Mouse (Mus musculus): ENCODE measurements around the gene Prkag1. TPM values are rescaled to one million over a fixed set of nuclear protein-coding genes. Genes with fewer than 3 reads are reported as not detected.

Prkag1 gene
- polyA plus RNA-seq, 1 experiment from 2014 or later, result 114 TPM

GRCm38 (mm10) chr15:98797835-98798492 is 33.4 kb downstream of the Prkag1 start:
- 8% methylated on average over 27 of the region's 28 CpGs for WGBS (ENCODE audit: insufficient replicate concordance)
- ATAC-seq, result no peak
- Histone ChIP-seq H3K27ac (no peak overlapping the region), H3K9me3 (replicated peaks) (no peaks in the 10 kb centered on the region), H3K4me3 (no peak overlapping the region), H3K36me3 (no peaks in the 10 kb centered on the region), H3K4me1 (peaks cover 5% of the 10 kb centered on the region; the same call in 1 of the 2 replicates), H3K4me2 (no peak overlapping the region), H3K9ac (no peak overlapping the region), H3K27me3 (replicated peaks) (peaks cover 100% of the 10 kb centered on the region)

- H3K9ac ChIP-seq, result no peak overlapping the region
- no peaks in the 10 kb centered on the region for H3K36me3 ChIP-seq
- peaks cover 100% of the 10 kb centered on the region for H3K27me3 ChIP-seq (replicated peaks)
- WGBS (ENCODE audit: insufficient replicate concordance), result 9% methylated on average over 13 of the region's 13 CpGs
- no peaks in the 10 kb centered on the region for H3K9me3 ChIP-seq (replicated peaks)
- peaks cover 9% of the 10 kb centered on the region; the same call in 1 of the 2 replicates for H3K4me1 ChIP-seq
- H3K27ac ChIP-seq, result no peak overlapping the region
- ATAC-seq, result no peak
- H3K4me2 ChIP-seq, result no peak overlapping the region
- no peak overlapping the region for H3K4me3 ChIP-seq
Observed at GRCm38 (mm10) chr15:98796803-98797595, 34.3 kb downstream of the Prkag1 start.

- Histone ChIP-seq H3K27ac (no peak overlapping the region), H3K36me3 (no peaks in the 10 kb centered on the region), H3K4me2 (no peak overlapping the region), H3K9me3 (replicated peaks) (no peaks in the 10 kb centered on the region), H3K9ac (no peak overlapping the region), H3K4me1 (peaks cover 24% of the 10 kb centered on the region), H3K27me3 (replicated peaks) (peaks cover 100% of the 10 kb centered on the region), H3K4me3 (no peak overlapping the region)
- ATAC-seq, result no peak
- WGBS (ENCODE audit: insufficient replicate concordance), result 6% methylated on average over 13 of the region's 13 CpGs
Observed at GRCm38 (mm10) chr15:98793141-98793698, 38.1 kb downstream of the Prkag1 start.

GRCm38 (mm10) chr15:98792233-98793020 is 38.9 kb downstream of the Prkag1 start:
- no peaks in the 10 kb centered on the region for H3K36me3 ChIP-seq
- 0 out of 2 replicates have a peak overlapping the region, but pooled peaks have one; percentile 0 for H3K4me3 ChIP-seq
- H3K4me2 ChIP-seq, result peak overlapping the region; percentile 34
- no peak overlapping the region for H3K27ac ChIP-seq
- H3K27me3 ChIP-seq (replicated peaks), result peaks cover 100% of the 10 kb centered on the region
- ATAC-seq, result no peak
- WGBS (ENCODE audit: insufficient replicate concordance), result 3% methylated on average over 60 of the region's 75 CpGs
- no peaks in the 10 kb centered on the region for H3K9me3 ChIP-seq (replicated peaks)
- H3K4me1 ChIP-seq, result peaks cover 21% of the 10 kb centered on the region
- H3K9ac ChIP-seq, result no peak overlapping the region

- H3K4me1 ChIP-seq, result peaks cover 21% of the 10 kb centered on the region
- H3K9me3 ChIP-seq (replicated peaks), result no peaks in the 10 kb centered on the region
- no peak overlapping the region for H3K4me2 ChIP-seq
- H3K27me3 ChIP-seq (replicated peaks), result peaks cover 100% of the 10 kb centered on the region
- H3K36me3 ChIP-seq, result no peaks in the 10 kb centered on the region
- H3K9ac ChIP-seq, result no peak overlapping the region
- WGBS (ENCODE audit: insufficient replicate concordance), result 2% methylated on average over 23 of the region's 23 CpGs
- ATAC-seq, result no peak
- no peak overlapping the region for H3K4me3 ChIP-seq
- H3K27ac ChIP-seq, result no peak overlapping the region
Observed at GRCm38 (mm10) chr15:98791771-98792170, 39.5 kb downstream of the Prkag1 start.

DNA sequence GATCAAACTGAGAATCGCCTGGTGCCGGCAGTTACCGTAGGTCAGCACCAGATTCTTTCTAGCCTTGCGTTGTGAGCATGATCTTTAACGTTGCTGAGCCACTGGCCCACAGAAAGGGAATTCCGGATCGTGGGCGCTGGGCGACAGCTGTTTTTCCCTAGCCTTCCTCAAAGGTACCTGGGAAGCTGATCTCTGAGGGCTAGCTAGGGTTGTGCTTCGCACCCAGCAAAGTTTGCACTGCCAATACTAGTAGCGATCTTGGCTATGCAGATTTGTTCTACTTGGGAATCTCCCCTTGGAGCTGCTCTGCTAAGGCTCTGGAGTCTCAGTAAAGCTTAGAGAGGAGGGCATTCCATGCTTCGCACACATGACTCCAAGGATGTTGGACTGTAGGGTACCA is 40.1 kb downstream of the Prkag1 start:
- ATAC-seq, result no peak
- 3% methylated on average over 12 of the region's 12 CpGs for WGBS (ENCODE audit: insufficient replicate concordance)
- H3K4me3 ChIP-seq, result no peak overlapping the region

DNA sequence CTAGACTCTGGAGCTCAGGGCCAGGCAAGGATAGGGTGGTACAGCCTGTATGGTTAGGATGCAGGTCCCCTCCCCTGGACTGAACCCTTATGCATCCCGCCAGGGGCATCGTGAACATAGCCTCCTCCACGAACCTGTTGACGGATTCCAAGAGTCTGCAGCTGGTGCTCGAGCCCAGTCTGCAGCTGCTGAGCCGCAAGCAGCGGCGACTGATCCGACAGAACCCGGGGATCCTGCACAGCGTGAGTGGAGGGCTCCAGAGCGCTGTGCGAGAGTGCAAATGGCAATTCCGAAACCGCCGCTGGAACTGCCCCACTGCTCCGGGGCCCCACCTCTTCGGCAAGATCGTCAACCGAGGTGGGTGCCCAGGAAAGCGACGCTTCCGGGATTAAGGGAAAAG is 40.6 kb downstream of the Prkag1 start:
- Histone ChIP-seq H3K4me2 (no peak overlapping the region; the same call in 1 of the 2 replicates), H3K9ac (no peak overlapping the region), H3K4me1 (peaks cover 21% of the 10 kb centered on the region), H3K27ac (no peak overlapping the region), H3K9me3 (replicated peaks) (no peaks in the 10 kb centered on the region), H3K36me3 (no peaks in the 10 kb centered on the region), H3K27me3 (replicated peaks) (peaks cover 100% of the 10 kb centered on the region), H3K4me3 (no peak overlapping the region)
- WGBS (ENCODE audit: insufficient replicate concordance), result 2% methylated on average over 23 of the region's 23 CpGs
- no peak for ATAC-seq

More for the DNA sequence above, 40.1 kb downstream of the Prkag1 start:
- Histone ChIP-seq H3K4me1 (peaks cover 21% of the 10 kb centered on the region), H3K9me3 (replicated peaks) (no peaks in the 10 kb centered on the region), H3K4me2 (no peak overlapping the region; the same call in 1 of the 2 replicates), H3K27ac (no peak overlapping the region), H3K27me3 (replicated peaks) (peaks cover 100% of the 10 kb centered on the region), H3K9ac (no peak overlapping the region), H3K36me3 (no peaks in the 10 kb centered on the region)

- no peak within 1 kb of the TSS for H3K9ac ChIP-seq
- no peaks in the 10 kb centered on the region for H3K36me3 ChIP-seq
- H3K27me3 ChIP-seq (replicated peaks), result peaks cover 100% of the 10 kb centered on the region
- 0 out of 2 replicates have a peak within 1 kb of the TSS, but pooled peaks have one; percentile 3 for H3K4me3 ChIP-seq
- no peak within 1 kb of the TSS for H3K27ac ChIP-seq
- WGBS (ENCODE audit: insufficient replicate concordance), result 6% methylated on average over 51 of the region's 51 CpGs
- peaks cover 21% of the 10 kb centered on the region for H3K4me1 ChIP-seq
- peak within 1 kb of the TSS; percentile 31; the same call in 1 of the 2 replicates for H3K4me2 ChIP-seq
- ATAC-seq, result no peak
- H3K9me3 ChIP-seq (replicated peaks), result no peaks in the 10 kb centered on the region
Observed at GRCm38 (mm10) chr15:98789661-98790535, 41.4 kb downstream of the Prkag1 start, which contains the start of gene Wnt1. Wnt1 (plus strand) TSS chr15:98789857.

GRCm38 (mm10) chr15:98788972-98789660 is 42.2 kb downstream of the Prkag1 start:
- Histone ChIP-seq H3K27ac (no peak overlapping the region), H3K9ac (no peak overlapping the region), H3K9me3 (replicated peaks) (no peaks in the 10 kb centered on the region), H3K36me3 (no peaks in the 10 kb centered on the region), H3K4me2 (peak overlapping the region; percentile 31; the same call in 1 of the 2 replicates), H3K4me1 (peaks cover 21% of the 10 kb centered on the region), H3K27me3 (replicated peaks) (peaks cover 100% of the 10 kb centered on the region), H3K4me3 (0 out of 2 replicates have a peak overlapping the region, but pooled peaks have one; percentile 3)
- 12% methylated on average over 24 of the region's 24 CpGs for WGBS (ENCODE audit: insufficient replicate concordance)
- no peak for ATAC-seq

DNA sequence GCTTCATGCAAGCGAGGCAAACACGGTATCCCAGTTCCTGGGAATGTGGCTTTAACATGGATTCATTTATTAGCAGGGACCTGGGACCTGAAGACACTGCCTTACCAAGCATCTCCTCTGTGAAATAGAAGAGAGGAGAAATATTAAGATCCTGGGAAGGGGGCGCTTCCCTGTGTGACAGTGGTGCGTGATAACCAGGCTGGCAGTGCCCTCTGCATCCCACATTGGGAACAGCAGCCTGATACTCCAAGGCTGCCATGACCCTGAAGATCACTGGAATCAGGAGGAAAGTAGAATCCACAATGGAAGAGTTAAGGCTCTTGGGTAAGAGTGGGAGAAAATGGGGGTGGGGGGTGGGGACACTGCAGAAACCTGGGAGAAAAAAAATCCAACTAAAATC is 43.4 kb downstream of the Prkag1 start:
- H3K4me3 ChIP-seq, result no peak overlapping the region
- no peak overlapping the region for H3K9ac ChIP-seq
- peaks cover 21% of the 10 kb centered on the region for H3K4me1 ChIP-seq
- H3K4me2 ChIP-seq, result no peak overlapping the region
- no peak overlapping the region for H3K27ac ChIP-seq
- peaks cover 97% of the 10 kb centered on the region for H3K27me3 ChIP-seq (replicated peaks)
- no peak for ATAC-seq
- WGBS (ENCODE audit: insufficient replicate concordance), result 27% methylated on average over 4 of the region's 4 CpGs
- H3K36me3 ChIP-seq, result no peaks in the 10 kb centered on the region
- no peaks in the 10 kb centered on the region for H3K9me3 ChIP-seq (replicated peaks)

Data from liver, embryonic 12.5 days (tissue).